Mouse (Mus musculus): Measurements from ENCODE around the gene Litaf.
"Not testable (repeated sequence)": the region's sequence is repeated elsewhere in the genome, so short reads cannot be mapped to it uniquely, and the experiment has no call there.

The Litaf gene

GRCm38 (mm10) chr16:10958307-10958706 lies 107.7 kb downstream of the Litaf start:
- DNase-seq (ENCODE audit: low spot score in 2 of 2) = not testable (repeated sequence)

GRCm38 (mm10) chr16:10957794-10958193 lies 108.2 kb downstream of the Litaf start:
- no peak for DNase-seq (ENCODE audit: low spot score in 2 of 2)

- peak in 1 of 2 experiments; percentile 26 for DNase-seq (ENCODE audit: low spot score in 2 of 2)
Measured at GRCm38 (mm10) chr16:10956938-10957685, 108.8 kb downstream of the Litaf start.

- no peak for DNase-seq (ENCODE audit: low spot score in 2 of 2)
Measured at GRCm38 (mm10) chr16:10955078-10955477, 110.9 kb downstream of the Litaf start.

GRCm38 (mm10) chr16:10952881-10953280 lies 113.1 kb downstream of the Litaf start:
- DNase-seq (ENCODE audit: low spot score in 2 of 2) = no peak

- no peak for DNase-seq (ENCODE audit: low spot score in 2 of 2)
Measured at GRCm38 (mm10) chr16:10952071-10952470, 113.9 kb downstream of the Litaf start.

GRCm38 (mm10) chr16:10951581-10951980 lies 114.4 kb downstream of the Litaf start:
- DNase-seq (ENCODE audit: low spot score in 2 of 2) = no peak

GRCm38 (mm10) chr16:10950539-10950938 lies 115.4 kb downstream of the Litaf start:
- no peak for DNase-seq (ENCODE audit: low spot score in 2 of 2)

GRCm38 (mm10) chr16:10947724-10948123 lies 118.2 kb downstream of the Litaf start:
- DNase-seq (ENCODE audit: low spot score in 2 of 2) = no peak

GRCm38 (mm10) chr16:10945381-10946127 lies 120.4 kb downstream of the Litaf start:
- no peak for DNase-seq (ENCODE audit: low spot score in 2 of 2)

- DNase-seq (ENCODE audit: low spot score in 2 of 2) = no peak
Measured at GRCm38 (mm10) chr16:10944545-10944944, 121.4 kb downstream of the Litaf start.

GRCm38 (mm10) chr16:10943257-10943656 lies 122.7 kb downstream of the Litaf start:
- DNase-seq (ENCODE audit: low spot score in 2 of 2) = no peak

- DNase-seq (ENCODE audit: low spot score in 2 of 2) = no peak
Measured at GRCm38 (mm10) chr16:10940661-10941060, 125.3 kb downstream of the Litaf start.

GRCm38 (mm10) chr16:10939932-10940331 lies 126.0 kb downstream of the Litaf start:
- no peak for DNase-seq (ENCODE audit: low spot score in 2 of 2)

- no peak for DNase-seq (ENCODE audit: low spot score in 2 of 2)
Measured at GRCm38 (mm10) chr16:10937497-10937896, 128.5 kb downstream of the Litaf start.

GRCm38 (mm10) chr16:10936700-10937319 lies 129.1 kb downstream of the Litaf start:
- DNase-seq (ENCODE audit: low spot score in 2 of 2) = no peak

- DNase-seq (ENCODE audit: low spot score in 2 of 2) = no peak
Measured at GRCm38 (mm10) chr16:10934047-10934446, 131.9 kb downstream of the Litaf start.

- DNase-seq (ENCODE audit: low spot score in 2 of 2) = no peak
Measured at GRCm38 (mm10) chr16:10933372-10933771, 132.6 kb downstream of the Litaf start.

GRCm38 (mm10) chr16:10927026-10927425 lies 138.9 kb downstream of the Litaf start:
- DNase-seq (ENCODE audit: low spot score in 2 of 2) = no peak

GRCm38 (mm10) chr16:10925591-10926180 lies 140.3 kb downstream of the Litaf start:
- no peak for DNase-seq (ENCODE audit: low spot score in 2 of 2)

GRCm38 (mm10) chr16:10923561-10923960 lies 142.4 kb downstream of the Litaf start:
- no peak for DNase-seq (ENCODE audit: low spot score in 2 of 2)

- DNase-seq (ENCODE audit: low spot score in 2 of 2) = no peak
Measured at GRCm38 (mm10) chr16:10919856-10920255, 146.1 kb downstream of the Litaf start.
